Mouse (Mus musculus) left cerebral cortex, postnatal 10 days (tissue): ENCODE data around the gene 6330409D20Rik. TPM values are rescaled to one million over a fixed set of nuclear protein-coding genes. Genes with fewer than 3 reads are reported as not detected.

Source experiments
- DNase-seq, 2 experiments: peaks; one replicate each; pipeline ENCODE4 v3.0.0; 2021 to 2022; ENCODE audit warnings: low spot score in 2 of 2, mixed read lengths in 1 of 2; ENCODE audit errors: extremely low spot score in 1 of 2
- intact Hi-C: fragments of 180-260 bp; cut with DNase I; formaldehyde crosslinking; loops from one replicate; pipeline ENCODE4 v1.15.1; 2025
- microRNA-seq: library from miRNA; unstranded; fragments of <30 nt; microRNA quantifications from one replicate; pipeline ENCODE4 v1.2.0, GENCODE M21; 2022
- total RNA-seq, 2 experiments: library from RNA; stranded (reverse); gene quantifications; 2 replicates each; pipeline ENCODE4 v1.2.3; 2021

The 6330409D20Rik gene
- total RNA-seq, 2 experiments from 2014 or later, result 2.3 to 2.9 TPM

DNA sequence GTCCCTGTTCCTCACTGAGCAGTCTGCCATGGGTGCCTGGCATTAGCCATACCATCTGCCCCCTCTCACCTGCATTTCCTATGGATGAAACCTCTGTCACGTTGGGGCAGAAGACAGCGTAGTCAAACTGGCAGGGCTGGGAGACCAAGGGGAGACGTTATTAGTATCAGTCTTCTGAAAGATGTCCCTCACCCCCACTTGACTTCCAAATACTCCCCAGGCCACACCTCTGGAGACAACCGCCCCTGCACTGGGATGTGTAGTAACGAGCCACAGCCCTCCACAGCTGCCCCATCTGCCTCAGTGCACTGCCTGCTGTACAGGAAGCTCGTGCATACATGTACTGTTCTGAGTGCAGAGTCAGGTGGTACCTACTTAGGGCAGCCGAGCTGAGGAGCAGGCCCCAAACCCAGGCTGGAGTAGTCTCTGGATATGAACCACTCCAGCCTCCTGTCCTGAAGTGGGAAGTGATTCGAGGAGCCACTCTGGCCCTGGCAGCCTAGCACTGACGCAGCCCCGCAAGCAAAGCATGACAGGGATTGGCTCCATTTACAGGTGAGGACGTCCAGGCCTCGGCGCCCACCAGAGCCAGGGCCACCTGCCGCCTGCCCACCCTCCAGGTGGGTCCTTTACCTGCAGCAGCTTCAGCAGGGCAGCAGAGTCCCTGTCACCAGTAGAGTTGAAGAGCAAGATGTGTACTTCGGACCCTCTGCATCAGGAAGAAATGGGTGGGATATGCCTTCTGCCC lies 56.0 kb downstream of the 6330409D20Rik start:
- DNase-seq, result no peak
- intact Hi-C loops, result no loop called here

DNA sequence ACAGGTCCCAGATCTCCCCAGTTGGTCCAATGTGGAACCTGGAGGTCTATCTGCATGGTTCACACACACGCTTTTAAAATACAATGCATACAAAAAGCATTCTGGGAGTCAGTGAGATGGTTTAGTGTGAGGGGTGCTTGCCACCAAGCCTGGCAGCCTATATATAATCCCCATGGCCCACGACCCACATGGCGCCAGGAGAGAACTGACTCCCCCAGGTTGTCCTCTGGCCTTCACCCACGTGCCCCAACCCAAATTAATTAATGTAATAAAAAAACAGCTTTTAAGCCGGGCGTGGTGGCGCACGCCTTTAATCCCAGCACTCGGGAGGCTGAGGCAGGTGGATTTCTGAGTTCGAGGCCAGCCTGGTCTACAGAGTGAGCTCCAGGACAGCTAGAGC lies 57.1 kb downstream of the 6330409D20Rik start:
- DNase-seq, result no peak
- intact Hi-C loops, result no loop called here

DNA sequence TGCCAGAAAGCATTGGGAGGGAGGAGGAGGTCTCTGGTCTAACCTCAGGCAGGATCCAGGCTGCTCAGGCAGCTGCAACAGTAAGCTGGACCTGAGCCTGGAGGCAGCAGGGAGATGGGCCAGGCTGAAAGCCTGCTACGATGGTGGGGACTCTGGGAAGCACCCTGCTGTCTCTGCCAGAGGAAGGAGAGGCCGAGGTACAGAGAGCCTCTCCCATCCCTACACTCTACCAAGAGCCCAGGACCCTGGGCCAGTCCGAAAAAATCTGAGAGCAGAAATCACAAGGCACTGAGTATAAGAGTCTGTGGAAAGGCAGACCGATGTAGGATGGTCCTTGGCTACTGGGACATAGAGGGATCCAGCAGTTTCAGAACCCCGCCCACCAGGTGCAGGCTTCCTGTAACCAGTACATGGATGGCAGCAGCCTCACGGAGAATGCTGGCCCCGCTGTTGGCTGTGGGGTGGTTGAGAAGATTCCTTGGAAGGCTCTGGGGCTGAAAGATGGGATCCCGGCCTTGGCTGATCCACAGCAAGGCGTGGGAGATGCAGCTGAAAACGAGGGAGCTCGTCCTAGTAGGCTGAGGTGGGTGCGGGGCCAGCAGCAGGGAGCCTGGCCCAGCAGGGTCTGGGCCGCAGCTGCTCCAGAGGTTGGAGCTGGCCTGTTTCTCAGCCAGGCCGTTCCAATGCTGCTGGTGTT lies 57.9 kb downstream of the 6330409D20Rik start:
- intact Hi-C loops, result no loop called here
- no peak for DNase-seq

Small RNA genes within 50 kb of the gene (microRNA-seq; reads per million reads assigned to microRNA genes)
- not detected for gene Mir2861
- gene Mir3960, result not detected
- not detected for gene Mir8093

Other genes with a start within 250 kb of the 6330409D20Rik start
- gene Fam102a, start 205.7 kb downstream of the 6330409D20Rik start, total RNA-seq, result 10 to 100 TPM; 28.2 to 28.9 TPM
- 10 to 100 TPM; 83.9 to 86.8 TPM for gene Dpm2, start 170.2 kb downstream of the 6330409D20Rik start, total RNA-seq
- 10 to 100 TPM; 13.5 to 13.6 TPM for gene Pip5kl1, start 166.2 kb downstream of the 6330409D20Rik start, total RNA-seq
- gene 9430097D07Rik, start 165.3 kb downstream of the 6330409D20Rik start, total RNA-seq, result 1 to 10 TPM in 1 of 2 experiments, under 1 TPM in 1; 0.81 to 1.2 TPM
- 10 to 100 TPM; 32.3 to 32.6 TPM for gene St6galnac4, start 153.9 kb downstream of the 6330409D20Rik start, total RNA-seq
- 100 to 1,000 TPM; 122 to 127 TPM for gene St6galnac6, start 141.3 kb downstream of the 6330409D20Rik start, total RNA-seq
- gene Ak1, start 119.3 kb downstream of the 6330409D20Rik start, total RNA-seq, result 100 to 1,000 TPM; 156 TPM
- gene Eng, start 94.4 kb downstream of the 6330409D20Rik start, total RNA-seq, result 10 to 100 TPM; 24.9 to 25.2 TPM
- 10 to 100 TPM; 11.4 to 14.4 TPM for gene Fpgs, start 36.9 kb downstream of the 6330409D20Rik start, total RNA-seq
- 10 to 100 TPM; 89.3 to 92.5 TPM for gene Cdk9, start 27.9 kb downstream of the 6330409D20Rik start, total RNA-seq
- 10 to 100 TPM; 33.0 to 37.3 TPM for gene Sh2d3c, start 20.0 kb downstream of the 6330409D20Rik start, total RNA-seq
- gene Tor2a, start 16.2 kb upstream of the 6330409D20Rik start, total RNA-seq, result 10 to 100 TPM; 28.6 to 28.9 TPM
- under 1 TPM; 0.22 to 0.36 TPM for gene Ttc16, start 34.6 kb upstream of the 6330409D20Rik start, total RNA-seq
- gene Ptrh1, start 34.8 kb upstream of the 6330409D20Rik start, total RNA-seq, result 10 to 100 TPM in 1 of 2 experiments, 1 to 10 TPM in 1; 8.4 to 10.3 TPM
- not detected for gene Cfap157, start 43.4 kb upstream of the 6330409D20Rik start, total RNA-seq
- gene Stxbp1, start 106.2 kb upstream of the 6330409D20Rik start, total RNA-seq, result 100 to 1,000 TPM; 862 to 881 TPM
- gene Fam129b, start 135.1 kb upstream of the 6330409D20Rik start, total RNA-seq, result 10 to 100 TPM; 26.0 to 26.6 TPM
- 100 to 1,000 TPM; 145 to 166 TPM for gene Rpl12, start 220.5 kb upstream of the 6330409D20Rik start, total RNA-seq
- 10 to 100 TPM; 36.3 to 38.9 TPM for gene Lrsam1, start 220.6 kb upstream of the 6330409D20Rik start, total RNA-seq
- 10 to 100 TPM; 22.5 to 25.4 TPM for gene Slc2a8, start 241.1 kb upstream of the 6330409D20Rik start, total RNA-seq